Mouse (Mus musculus) T-helper 1 cell (primary cell): ENCODE data around the gene Uck2.

Experiments used
- in situ Hi-C: fragments of 300-600 bp; cut with MboI, MseI; formaldehyde crosslinking; loops from one replicate; pipeline ENCODE4 v1.15.1; 2025; ENCODE audit warnings: high pct_unique_total_duplicates

Uck2 gene

DNA sequence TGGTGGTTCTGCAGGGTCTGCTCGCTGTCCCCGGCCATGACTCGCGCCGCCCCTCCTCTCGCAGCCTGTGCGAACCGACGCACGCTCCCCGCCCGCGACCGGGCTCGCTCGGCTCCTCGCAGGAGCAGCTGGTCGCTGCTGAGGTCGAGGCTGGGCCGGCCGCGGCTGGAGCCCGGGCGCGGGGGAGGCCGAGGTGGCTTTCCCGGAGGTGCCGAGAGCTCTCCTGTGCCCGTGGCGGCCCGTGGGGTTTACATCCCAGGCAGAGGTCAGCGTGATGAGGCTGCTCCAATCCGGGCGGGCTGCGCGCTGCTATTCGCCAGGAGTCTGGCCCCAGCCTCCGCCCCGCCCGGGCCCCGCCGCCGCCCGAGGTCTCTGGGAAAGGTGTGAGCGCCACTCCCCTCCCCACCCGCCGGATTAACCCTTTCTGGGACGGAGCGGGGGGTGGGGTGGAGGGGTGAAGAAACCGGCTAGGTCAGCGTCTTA lies 242 bp downstream of the Uck2 start:
- in situ Hi-C loops: loop anchor here (25.0 kb wide), 1 partner anchor 1823 kb away; the partner anchor contains the start of genes Dcaf6 and Mpc2

DNA sequence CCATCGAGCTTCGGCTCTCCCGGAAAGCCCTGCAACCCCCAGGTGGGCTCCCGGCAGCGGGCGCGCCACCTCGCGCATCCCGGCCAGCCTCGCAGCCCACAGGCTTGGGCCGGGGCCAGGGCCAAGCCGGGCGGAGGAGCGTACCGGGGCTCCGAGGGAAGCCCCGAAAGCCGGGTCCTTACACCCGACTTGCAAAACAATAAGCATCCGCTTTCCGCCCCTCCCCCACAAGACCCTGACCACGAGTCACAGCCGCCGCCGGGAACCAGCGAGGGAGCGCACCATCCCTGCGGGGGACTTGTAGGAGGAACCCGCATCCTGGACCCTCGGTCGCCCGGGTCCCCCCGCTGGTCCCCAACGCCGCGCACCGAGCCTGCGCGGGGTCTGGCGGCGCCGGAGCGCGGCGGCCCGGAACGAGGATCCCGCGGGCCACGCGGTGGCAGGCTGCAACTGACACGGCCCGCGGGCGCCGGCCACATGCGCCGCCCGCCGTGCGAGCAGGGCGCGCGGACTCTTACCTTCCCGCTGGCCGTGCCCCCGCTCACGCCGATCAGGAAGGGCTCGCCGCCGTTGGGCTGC lies 773 bp downstream of the Uck2 start:
- in situ Hi-C loops: loop anchor here (25.0 kb wide), 1 partner anchor 1822 kb away; the partner anchor contains the start of genes Dcaf6 and Mpc2

DNA sequence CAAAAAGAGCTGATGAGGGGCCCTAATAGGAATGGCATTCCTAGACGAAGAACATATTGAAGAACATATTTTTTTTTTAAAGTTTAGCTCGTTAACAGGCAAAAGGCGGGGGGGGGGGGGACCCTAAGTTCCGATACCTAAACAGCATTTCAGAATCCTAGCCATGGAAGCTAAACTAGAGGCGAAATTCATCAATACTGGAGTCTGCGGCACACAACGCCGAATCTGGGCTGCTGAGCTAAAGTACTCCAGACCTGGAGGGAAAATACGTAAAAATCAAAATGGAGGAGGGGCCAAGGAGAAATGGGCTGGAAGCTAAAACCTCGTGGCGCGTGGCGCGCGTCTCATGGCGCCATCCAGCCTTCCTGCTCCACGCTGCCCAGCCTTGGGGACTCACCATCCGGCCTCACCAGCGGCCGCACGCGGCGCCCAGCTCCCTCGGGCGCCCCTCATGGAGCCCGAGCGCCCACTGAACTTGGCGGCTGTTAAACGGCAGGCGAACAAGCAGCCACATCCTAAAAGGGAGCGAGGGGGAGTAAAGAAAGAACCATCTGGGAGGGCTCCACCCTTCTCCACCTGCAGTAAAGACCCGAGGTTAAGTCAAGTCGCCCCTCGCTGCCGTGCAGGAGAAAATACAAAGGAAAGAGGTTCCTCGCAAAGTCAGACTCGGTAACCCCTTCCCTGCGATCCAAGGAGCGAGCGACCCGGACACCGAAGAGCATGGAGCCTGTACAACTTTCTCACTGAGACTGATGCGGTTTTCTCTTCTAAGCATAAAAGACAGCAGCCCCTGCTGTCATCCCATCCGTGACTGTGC lies 1.5 kb downstream of the Uck2 start:
- in situ Hi-C loops: loop anchor here (25.0 kb wide), 1 partner anchor 1821 kb away; the partner anchor contains the start of genes Dcaf6 and Mpc2

DNA sequence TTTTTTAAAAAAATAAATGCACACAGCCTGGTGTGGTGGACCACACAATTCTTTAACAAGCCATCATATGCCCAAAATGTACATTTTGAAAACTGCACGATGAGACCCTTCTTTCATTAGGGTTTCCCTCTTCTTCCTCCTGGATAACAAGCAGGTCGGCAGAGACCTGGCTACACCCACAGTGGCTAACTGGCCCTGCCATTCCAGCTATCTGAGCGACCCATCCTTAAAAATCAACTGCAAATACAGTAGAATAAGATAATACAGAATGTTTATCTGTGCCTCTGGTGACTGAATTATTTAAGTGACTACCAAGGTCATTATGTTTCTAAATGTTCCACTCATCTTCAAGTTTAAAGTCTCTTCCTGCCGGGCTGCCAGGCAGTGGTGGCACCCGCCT lies 2.4 kb downstream of the Uck2 start:
- in situ Hi-C loops: loop anchor here (25.0 kb wide), 1 partner anchor 1820 kb away; the partner anchor contains the start of genes Dcaf6 and Mpc2

DNA sequence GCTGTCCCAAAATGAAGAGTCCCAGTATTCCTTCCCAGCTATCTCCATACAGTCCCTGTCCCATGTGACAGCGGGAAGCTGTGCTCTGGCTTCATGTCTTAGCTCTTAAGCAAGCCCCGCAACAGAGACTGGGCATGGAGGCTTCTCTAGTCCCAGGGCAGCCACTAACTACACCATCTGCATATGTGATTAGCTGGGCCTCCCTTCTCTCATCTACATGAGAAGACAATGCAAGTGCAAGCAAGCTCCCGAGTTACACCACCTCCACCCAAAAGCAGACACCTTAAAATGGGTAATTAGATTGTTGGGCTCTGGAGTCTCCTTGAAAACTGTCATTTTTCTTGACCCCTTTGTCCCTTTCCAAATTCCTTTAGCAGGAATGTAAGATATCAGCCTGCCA lies 3.0 kb downstream of the Uck2 start:
- in situ Hi-C loops: loop anchor here (25.0 kb wide), 1 partner anchor 1820 kb away; the partner anchor contains the start of genes Dcaf6 and Mpc2

DNA sequence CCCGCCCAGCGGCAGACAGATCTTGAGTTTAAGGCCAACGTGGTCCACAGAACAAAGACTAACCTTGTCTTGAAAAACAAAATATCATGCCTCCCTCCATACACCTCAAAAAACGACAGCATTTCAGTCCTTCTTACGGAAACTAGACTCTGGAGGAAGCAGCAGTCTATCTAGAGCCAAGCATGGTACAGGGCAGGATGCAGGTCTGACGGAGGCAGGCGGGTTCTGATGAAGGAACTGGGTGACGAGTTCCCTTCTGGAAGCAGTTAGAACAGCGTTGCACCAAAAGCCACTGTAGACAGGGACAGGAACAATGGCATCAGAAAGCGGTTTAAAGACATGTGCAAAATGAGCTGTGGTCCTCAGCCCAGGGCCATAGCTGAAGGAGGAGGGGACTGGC lies 5.1 kb downstream of the Uck2 start:
- in situ Hi-C loops: loop anchor here (25.0 kb wide), 1 partner anchor 1818 kb away; the partner anchor contains the start of genes Dcaf6 and Mpc2

DNA sequence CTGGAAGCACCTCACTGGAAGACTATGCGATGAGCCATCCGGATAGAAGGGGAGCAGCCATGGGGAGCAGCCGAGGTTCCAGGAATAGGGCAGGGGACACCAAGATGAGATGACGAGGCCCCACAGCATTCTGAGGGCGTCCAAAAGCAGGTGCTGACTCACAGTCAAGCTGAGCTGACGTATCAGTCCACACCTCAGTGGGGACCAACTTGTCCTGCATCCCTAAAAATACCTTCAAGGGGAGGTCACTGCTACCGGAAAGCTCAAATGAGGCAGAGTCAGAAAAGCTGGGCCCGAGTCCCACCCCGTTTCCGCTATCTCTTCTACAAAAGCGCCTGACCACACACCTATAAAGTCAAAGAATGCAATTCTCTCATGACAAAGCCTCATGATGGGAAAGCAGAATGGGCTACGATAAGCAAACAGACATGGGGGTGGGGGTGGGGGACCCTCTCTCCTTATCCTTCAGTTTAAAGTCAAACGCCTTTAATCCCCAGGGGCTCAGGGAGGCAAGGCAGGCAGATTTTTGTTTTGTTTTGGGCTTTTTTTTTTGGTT lies 5.9 kb downstream of the Uck2 start:
- in situ Hi-C loops: loop anchor here (25.0 kb wide), 1 partner anchor 1817 kb away; the partner anchor contains the start of genes Dcaf6 and Mpc2

DNA sequence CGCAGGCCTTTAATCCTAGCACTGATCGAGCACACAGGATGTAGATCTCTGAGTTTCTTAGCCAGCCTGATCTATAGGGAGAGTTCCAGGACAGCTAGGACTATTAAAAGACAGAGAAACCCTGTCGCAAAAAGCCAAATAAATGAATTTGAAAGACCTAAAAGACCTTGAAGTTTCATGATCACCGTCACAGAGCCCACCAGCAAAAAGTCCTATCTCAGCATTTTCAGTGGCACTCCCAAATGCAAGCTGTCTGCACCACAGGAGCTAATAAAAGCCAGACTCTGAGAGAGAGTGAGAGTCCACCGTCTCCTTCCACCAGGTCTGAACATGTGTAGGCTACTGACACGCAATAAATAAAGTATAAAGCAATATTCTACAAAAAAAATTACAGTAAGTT lies 6.7 kb downstream of the Uck2 start:
- in situ Hi-C loops: loop anchor here (25.0 kb wide), 1 partner anchor 1816 kb away; the partner anchor contains the start of genes Dcaf6 and Mpc2

DNA sequence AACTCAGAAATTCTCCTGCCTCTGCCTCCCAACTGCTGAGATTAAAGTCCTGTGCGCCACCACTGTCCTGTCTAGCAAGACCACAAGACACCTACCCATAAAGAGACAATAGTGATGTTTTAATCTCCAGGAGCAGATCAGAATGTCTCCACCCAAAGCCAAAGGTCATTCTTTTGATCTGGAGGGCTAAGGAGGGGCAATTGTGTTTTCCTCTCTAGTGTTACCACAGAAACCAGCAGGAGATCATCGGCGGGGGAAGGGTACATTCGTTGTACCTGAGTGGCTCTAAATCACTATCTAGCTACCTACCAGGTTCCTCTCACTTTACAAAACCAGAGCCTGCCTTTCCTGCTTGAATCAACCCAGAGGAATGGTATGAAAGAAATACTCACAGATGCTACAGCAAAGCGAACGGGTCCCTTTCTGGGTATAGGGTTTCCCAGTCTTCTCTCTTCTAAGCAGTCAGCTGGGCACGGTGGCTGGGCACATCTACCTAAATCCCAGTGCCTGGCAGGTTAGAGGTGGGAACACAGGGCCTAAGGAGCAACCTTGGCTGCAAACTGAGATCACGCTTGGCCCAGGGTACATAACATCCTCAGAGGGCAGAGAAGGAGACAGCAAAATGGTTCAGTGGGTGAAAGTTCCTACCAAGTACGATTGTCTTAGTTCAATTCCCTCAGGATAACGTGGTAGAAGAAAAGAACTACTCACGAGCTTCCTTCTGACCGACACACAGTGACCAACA lies 10.3 kb downstream of the Uck2 start:
- in situ Hi-C loops: loop anchor here (25.0 kb wide), 2 partner anchors 1263 to 1813 kb away; partner anchors contain the start of genes Dcaf6, Mpc2 and Pou2f1

DNA sequence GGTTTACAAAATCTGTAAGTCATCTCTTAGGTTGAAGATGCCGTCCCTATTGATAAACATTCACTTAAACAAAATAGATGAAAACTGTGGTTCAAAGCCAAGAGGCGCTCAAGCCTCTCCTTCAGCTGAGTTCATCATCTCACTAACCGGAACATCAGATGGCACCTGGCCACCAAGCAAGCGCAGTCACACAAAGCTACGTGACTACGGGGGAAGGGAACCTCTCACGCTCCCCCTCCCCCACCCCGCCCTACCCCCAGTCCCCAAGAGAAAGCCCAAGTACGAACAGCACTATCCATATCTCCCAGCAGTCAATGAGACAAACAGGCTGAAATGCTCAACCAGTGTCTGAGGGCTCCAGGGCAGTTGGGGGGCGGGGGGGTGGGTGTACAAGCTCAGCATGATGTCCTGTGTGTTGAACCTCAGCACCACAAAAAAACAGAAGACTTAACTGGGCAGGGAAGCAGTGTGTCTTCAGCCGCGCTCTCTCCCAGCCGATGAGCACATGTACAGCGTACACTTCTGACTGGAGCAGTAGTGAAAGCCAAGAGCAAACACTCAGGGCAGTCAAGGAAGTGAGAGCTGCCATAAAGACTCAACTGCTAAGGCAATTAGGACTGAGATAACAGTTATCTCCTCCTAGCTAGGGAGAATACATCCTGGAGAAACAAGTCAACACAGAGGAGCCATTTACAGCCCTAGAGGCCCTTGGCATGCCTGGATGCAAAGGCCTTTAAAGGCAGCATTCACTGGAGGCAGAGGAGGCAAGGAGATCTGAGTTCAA lies 11.5 kb downstream of the Uck2 start:
- in situ Hi-C loops: loop anchor here (25.0 kb wide), 1 partner anchor 1261 kb away; the partner anchor contains the start of gene Pou2f1

DNA sequence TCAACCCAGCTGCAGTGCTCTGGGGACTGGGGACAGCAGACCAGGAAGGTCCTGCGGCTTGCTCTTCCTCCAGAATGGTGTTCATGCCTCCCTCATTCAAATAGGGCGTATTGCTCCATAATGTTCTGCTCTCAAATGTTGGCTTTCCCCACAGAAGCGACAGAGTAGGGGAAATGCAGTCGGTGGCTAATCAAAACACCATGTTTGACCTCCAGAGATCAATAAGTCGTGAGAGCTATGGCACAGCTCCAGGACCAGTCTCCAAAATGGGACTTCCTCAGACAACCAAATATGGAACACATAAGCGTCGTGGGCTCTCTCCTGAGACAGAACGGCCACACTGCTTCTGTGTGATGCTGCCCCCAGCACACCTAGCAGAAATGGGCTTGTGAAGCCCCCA lies 13.3 kb downstream of the Uck2 start:
- in situ Hi-C loops: loop anchor here (25.0 kb wide), 1 partner anchor 1260 kb away; the partner anchor contains the start of gene Pou2f1

DNA sequence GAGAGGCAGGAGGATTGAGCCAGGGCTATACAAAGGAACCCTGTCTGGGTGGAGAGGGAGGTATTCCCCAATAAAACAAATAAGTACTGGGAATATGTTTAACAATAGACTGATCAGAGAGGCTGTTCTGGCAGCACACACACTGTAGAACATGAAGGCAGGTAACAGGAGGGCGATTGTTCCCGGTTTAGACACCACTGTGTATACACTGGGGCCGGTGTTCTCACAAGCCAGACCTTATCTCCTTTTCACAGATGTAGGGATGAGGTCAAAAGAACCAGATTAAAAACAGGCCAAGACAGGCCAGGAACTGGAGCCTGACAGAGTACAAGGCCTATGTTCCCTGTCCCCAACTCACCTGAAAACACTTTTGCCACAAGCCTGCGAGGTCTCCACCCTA lies 13.8 kb downstream of the Uck2 start:
- in situ Hi-C loops: loop anchor here (25.0 kb wide), 1 partner anchor 1259 kb away; the partner anchor contains the start of gene Pou2f1

DNA sequence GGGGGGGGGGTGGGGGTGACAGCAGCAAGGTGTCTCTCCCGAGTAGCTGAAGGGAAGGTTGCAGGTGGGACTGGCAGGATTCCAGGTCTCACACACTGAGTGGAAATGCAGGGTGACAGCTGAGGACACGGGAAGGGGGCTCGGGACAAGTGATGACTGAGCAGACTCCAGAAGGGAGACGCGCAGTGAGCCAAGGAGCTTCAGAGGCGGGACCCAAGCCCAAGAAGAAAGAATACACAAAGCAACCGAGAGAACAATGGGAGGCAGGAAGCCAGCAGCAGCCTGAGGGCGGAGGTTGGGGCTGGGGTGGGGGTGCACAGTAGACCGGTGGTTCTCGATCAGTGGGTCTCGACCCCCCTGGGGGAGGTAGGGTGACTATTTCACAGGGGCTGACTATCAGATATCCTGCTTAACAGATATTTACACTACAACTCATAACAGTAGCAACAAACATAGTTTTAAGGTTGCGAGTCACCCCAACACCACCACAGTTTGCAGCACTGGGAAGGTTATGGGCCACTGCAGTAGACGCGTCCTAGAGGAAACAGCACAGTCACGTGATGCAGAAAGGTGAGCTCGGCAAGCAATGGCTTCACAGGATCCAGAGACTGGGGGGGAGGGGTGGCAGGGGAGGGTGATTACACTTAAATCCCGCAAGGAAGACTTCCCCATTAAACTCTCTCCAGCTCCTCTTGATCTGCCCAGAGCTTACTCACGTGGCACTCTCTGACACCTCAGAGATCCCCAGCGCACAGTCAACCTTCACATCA lies 14.6 kb downstream of the Uck2 start:
- in situ Hi-C loops: loop anchor here (25.0 kb wide), 1 partner anchor 1258 kb away; the partner anchor contains the start of gene Pou2f1

DNA sequence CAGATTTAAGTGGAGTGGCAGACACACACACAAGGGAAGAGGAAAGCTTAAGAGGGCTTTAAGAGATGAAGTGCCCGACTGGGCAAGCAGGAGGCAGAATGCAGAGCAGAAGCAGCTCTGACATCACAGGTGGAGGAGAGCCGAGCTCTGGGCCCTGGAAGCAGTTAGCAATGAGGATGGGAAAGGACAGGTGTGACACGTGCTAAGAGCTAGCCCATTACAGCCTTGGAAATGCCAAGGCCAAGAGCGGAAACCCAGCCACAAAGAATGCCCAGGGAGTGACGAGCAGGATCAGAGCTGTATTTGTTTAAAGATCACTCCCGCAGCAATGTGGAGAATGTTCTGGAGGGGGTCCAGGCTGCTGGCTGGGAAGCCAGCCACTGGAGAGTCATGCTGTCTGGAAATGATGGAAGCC lies 15.3 kb downstream of the Uck2 start:
- in situ Hi-C loops: loop anchor here (25.0 kb wide), 1 partner anchor 1258 kb away; the partner anchor contains the start of gene Pou2f1

DNA sequence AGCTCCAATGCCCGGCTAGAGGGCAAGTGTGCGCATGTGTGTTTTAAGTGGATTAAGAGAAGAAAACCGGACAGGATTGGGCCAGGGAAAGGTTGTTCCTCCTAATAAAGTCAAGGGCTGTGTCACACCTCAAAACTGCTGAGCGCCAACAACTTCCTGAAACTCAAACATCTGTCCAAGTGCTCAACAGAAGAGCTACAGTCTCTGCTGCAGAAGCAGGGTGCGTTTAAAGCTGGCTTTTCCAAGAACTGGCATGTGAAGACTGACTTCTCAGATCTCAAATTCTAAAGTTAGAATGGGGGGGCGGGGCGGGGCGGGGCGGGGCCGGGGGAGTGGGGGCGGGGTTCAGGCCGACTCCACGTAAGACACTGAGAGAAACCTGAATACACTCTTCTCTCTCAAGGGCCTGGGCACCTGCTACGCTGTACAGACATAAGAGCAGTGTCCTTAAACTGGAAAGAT lies 15.7 kb downstream of the Uck2 start:
- in situ Hi-C loops: loop anchor here (25.0 kb wide), 1 partner anchor 1257 kb away; the partner anchor contains the start of gene Pou2f1

DNA sequence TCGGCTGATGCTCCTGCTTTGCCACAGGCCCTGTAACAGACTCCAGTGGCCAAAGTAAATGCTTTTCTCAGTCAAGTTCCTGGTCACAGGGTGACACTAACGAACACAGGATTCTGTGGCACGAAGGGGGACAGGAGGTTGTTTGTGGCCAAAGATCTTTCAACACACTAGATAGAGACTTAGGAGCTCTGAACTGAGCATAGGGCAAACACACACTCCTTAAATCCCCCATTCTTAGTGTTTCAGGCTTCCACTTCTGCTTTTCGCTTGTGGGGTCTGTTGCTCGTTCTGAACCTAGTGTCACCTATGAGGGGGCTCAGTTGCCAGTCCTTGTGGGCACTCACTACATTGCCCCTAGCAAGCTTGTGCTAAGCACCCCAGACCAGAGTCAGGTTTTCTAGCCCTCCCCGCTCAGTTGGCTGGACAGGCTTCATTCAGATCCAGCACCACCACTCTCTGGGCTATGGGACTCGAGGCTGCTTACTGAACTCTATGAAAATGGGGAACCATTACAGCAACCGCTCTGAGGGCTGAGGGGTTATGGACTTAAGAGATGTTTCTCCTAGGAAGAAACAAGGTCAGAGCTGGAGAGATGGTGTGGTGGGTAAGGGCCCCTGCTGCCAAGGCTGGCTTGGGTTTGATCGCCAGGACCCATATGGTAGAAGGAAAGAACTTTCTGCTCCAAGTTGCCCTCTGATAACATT lies 16.6 kb downstream of the Uck2 start:
- in situ Hi-C loops: loop anchor here (25.0 kb wide), 1 partner anchor 1256 kb away; the partner anchor contains the start of gene Pou2f1

DNA sequence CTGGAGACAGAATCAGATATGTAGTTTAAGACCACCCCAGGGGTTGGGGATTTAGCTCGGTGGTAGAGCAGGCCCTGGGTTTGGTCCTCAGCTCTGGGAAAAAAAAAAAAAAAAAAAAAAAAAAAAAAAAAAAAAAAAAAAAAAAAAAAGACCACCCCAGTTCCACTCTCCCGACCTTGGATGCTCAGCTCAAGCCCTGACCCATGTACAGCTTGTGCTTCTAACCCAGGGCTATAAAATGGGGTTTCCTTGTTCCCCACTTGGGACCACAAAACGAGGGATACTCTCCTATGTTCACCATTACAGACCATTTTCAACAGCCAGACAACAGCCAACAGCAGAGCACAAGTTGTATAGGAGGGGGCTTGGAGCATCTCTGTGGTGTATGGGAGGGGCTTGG lies 18.4 kb downstream of the Uck2 start:
- in situ Hi-C loops: loop anchor here (25.0 kb wide), 1 partner anchor 1254 kb away; the partner anchor contains the start of gene Pou2f1

DNA sequence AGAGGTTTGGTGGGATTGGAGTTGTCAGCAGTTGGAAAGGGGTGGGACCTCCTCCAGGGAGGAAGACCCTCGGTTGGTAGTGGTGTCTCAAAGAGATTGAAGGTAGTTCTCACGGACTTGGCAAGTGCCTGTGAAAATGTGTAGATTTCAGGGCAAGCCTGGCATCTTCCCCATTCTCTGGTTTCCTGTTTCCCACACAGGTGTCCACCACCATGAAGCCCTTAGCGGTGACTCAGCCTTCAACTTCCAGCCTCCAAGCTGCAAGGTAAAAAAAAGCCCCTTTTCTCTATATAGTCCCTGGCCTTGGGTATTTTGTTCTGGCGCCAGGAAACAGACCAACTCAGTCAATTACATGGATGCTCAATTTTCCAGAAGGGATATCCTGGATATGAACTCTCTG lies 19.8 kb downstream of the Uck2 start:
- in situ Hi-C loops: loop anchor here (25.0 kb wide), 1 partner anchor 1253 kb away; the partner anchor contains the start of gene Pou2f1
